Mouse (Mus musculus): Measurements from ENCODE around the gene Zbtb7a.
"Not testable (repeated sequence)": the region's sequence is repeated elsewhere in the genome, so short reads cannot be mapped to it uniquely, and the experiment has no call there.

Gene Zbtb7a

DNA sequence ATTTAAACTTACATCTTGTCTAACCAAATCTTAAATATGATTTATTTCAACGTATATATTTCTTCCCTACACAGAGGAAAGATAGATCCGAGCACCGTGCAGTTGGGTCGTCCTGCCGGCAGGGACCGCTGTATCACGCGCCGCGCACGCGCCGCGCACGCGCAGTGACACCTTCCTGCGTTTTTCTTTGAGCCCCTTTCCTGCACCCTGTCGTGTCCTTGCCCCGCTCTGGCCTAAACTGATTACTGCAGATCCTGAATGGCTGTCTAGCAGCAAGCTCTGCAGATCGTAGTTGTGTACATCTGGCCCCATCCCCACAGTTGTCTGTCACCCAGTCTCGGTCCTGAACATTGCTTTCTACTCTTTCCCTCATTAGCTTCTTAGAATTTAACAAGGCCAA lies 38.1 kb downstream of the Zbtb7a start:
- peak; percentile 87 to 88 for DNase-seq

DNA sequence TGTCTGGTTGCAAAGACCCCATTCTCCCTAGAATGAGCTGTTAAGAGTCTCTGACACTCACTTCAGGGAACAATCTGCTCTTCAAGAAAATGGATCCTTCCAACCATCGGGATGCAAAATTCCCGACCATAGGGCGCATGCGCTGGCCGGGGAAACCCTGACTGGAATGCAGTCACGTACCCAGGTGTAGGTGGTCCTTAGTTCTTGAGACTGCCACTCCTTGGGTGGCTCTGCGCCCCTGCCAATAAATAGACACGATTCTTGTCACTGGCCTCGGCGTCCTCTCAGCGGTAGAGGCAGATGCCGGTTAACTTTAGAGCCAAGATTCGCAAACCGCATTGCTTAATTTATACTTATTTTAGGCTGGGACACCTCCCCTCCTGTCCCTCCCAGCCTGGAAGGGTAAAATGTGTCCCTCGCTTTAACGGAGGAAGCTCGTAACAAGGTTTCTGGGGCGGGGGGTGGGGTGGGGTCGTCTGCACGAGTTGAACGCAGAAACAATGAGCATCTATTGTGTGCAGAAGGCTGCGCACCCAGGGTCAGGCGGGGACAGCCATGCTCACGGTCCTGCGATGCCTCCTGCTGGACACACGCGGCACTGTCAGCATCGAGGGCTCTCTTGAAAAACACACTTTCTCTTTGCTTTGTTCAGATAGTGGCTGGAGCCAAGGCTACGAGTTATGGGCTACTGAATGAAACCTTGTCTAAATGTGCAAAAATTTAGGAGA lies 39.8 kb downstream of the Zbtb7a start:
- peak; percentile 91 for DNase-seq

DNA sequence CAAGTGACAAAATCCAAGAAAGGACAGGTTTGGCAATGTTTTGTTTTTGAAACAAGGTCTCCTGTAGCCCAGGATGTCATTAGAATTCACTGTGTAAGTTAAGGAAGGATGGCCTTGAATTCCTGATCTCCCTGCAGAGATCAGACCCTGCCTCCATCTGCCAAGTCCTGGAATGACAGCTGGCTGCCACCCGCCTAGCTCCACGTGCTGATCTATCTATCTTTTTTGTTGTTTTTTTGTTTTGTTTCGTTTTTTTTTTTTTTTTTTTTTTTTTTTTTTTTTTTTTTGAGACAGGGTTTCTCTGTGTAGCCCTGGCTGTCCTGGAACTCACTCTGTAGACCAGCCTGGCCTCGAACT lies 40.3 kb downstream of the Zbtb7a start:
- DNase-seq, result not testable (repeated sequence)

DNA sequence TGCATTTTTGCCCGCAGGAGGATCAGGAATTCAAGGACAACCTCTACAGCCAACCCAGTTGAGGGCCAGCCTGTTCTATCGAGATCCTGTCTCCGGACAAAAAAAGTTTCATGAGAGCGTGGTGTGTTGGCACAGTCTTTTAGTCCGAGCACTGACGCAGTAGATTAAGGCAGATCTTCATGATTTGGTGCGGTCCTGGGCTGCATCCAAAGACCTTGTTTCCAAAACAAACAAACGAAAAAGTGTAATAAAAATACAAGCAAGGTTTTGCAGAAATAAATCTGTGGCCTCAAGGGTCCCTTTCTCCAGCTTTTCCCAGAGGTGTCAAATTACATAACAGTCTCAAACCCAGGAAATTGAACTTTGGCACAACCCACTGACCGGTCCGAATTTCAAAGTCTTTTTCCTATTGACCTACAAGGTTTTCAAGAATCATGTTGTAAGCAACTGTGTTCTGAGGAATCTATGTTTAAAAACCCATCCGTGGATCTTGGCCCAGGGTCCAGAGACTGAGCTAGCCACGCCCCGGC lies 41.0 kb downstream of the Zbtb7a start:
- no peak for DNase-seq

DNA sequence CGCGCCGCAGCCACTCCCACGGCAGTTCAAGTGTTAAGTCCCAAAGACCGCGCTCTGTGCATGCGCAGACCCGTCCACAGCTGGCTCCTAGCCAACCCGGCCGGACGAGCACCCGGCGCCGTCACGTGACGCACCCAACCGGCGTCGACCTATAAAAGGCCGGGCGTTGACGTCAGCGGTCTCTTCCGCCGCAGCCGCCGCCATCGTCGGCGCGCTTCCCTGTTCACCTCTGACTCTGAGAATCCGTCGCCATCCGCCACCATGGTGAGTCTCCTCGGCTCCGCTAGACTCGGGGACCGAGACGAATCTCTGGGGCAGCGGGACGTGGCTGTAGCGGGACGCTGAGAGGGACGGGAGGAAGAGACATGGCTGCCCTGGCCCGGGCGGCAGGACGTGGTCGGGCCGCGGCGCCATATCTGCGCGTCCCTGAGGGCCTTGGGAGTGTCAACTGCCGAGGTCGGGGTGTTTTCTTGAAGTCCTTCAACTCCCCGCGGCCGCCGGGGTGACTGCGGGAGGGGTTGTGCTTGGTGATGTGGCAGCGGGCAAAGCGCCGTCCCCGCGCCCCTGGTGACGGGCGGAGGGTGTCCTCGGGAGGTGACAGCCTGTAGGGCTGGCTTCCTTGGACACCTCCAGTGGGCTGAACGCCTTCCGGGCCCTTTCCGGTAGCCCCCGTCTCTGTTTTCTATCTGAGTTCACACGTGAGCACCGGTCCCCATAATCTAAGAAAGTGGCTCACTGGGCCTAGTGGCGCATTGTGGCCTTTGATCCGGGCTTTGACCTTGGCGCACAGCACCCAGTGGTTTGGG lies 41.6 kb downstream of the Zbtb7a start, which contains the start of gene Eef2:
Gene Eef2 (plus strand): TSS at position 166 of the 806 bp plus-strand sequence.
- DNase-seq, result peak; percentile 98

DNA sequence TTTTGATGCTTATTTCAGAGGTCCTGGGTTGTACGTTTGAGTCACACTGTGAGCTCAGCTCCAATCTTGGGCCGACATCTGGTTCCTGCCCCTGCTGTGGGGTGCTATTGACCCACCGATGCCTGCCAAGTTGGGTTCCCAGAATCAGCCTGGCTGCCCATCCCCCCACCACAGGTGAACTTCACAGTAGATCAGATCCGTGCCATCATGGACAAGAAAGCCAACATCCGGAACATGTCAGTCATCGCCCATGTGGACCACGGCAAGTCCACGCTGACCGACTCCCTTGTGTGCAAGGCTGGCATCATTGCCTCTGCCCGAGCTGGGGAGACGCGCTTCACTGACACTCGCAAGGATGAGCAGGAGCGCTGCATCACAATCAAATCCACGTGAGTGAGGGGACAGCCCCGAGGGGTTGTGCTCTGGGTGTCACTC lies 42.5 kb downstream of the Zbtb7a start:
- peak; percentile 45 to 54 for DNase-seq

DNA sequence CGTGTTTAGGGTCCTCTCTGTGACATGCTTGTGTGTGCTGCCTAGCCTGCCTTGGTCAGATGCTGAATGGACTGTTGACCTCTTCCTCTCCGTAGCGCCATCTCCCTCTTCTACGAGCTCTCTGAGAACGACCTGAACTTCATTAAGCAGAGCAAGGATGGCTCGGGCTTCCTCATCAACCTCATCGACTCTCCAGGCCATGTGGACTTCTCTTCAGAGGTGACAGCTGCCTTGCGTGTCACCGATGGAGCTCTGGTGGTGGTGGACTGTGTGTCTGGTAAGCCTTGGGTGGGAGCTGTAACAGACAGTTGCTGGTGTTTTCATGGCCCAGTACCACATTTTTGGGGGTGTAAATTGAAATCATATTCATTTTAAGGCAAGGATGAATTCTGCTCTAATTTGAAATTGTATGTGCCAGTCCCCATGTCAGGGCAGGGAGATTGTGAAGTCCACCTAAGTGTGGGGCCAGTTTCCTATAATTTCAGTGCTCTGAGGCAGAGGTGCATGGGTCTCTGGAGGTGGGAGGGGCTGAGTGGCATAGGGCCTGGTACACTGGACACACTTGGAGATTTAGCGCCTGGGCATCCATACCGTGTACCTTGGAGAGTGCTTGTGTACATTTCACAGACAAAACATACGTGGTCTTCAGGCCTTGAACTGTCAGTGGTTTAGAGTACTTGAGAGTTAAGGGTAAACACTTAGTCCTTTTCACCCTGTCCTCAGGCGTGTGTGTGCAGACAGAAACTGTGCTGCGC lies 43.1 kb downstream of the Zbtb7a start:
- DNase-seq, result no peak

DNA sequence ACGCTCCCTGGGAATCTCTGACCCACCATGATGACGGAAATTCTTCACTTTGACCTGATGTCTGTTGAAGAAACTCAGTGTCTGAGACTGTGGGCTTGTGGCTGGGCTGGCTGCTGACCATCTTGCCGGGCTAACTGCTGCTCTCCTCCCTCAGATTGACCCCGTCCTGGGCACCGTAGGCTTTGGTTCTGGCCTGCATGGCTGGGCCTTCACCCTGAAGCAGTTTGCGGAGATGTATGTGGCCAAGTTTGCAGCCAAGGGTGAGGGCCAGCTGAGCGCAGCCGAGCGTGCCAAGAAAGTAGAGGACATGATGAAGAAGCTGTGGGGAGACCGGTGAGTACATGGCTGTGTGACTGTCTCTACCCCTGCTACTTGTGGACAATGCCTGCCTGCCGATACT lies 43.9 kb downstream of the Zbtb7a start:
- DNase-seq, result no peak

DNA sequence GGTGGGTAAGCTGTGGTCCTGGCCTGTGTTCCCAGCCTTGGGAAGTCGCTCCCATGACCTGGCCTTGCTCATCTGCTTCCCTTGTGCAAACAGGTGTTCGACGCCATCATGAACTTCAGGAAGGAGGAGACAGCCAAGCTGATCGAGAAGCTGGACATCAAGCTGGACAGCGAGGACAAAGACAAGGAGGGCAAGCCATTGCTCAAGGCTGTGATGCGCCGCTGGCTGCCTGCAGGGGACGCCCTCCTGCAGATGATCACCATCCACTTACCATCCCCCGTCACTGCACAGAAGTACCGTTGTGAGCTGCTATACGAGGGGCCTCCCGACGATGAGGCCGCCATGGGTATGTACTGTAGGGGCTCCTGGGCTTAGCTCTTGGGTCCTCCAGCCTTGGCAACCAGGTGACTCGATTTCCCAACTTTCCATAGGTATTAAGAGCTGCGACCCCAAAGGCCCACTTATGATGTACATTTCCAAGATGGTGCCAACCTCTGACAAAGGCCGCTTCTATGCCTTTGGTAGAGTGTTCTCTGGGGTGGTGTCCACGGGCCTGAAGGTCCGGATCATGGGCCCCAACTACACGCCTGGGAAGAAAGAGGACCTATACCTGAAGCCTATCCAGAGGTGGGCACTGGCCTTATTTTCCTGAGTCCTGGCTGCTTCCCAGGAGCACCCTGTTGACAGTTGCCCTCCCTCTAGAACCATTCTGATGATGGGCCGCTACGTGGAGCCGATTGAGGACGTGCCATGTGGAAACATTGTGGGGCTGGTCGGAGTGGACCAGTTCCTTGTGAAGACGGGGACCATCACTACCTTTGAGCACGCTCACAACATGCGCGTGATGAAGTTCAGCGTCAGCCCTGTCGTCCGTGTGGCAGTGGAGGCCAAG lies 44.7 kb downstream of the Zbtb7a start:
- no peak for DNase-seq

DNA sequence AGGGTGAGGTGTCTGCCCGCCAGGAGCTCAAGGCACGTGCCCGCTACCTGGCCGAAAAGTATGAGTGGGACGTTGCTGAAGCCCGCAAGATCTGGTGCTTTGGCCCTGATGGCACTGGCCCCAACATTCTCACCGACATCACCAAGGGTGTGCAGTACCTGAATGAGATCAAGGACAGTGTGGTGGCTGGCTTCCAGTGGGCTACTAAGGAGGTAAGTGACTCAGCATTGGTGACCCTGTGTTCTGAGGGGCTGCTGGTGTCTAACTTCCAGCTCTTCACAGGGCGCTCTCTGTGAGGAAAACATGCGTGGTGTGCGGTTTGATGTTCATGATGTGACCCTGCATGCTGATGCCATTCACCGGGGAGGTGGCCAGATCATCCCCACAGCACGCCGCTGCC lies 45.9 kb downstream of the Zbtb7a start:
- no peak for DNase-seq

DNA sequence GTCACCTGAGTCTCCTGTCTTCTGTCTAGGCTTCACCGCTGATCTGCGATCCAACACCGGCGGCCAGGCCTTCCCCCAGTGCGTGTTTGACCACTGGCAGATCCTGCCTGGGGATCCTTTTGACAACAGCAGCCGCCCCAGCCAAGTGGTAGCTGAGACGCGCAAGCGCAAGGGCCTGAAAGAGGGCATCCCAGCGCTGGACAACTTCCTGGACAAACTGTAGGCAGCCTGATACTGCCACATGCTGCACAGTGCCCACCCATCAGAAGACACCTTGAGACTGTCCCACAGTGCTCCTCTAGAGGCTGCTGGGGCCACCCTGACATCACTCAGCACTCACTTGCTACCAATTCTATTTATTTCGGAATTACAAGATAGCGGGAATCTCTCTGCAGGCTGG lies 46.8 kb downstream of the Zbtb7a start:
- not testable (repeated sequence) for DNase-seq

DNA sequence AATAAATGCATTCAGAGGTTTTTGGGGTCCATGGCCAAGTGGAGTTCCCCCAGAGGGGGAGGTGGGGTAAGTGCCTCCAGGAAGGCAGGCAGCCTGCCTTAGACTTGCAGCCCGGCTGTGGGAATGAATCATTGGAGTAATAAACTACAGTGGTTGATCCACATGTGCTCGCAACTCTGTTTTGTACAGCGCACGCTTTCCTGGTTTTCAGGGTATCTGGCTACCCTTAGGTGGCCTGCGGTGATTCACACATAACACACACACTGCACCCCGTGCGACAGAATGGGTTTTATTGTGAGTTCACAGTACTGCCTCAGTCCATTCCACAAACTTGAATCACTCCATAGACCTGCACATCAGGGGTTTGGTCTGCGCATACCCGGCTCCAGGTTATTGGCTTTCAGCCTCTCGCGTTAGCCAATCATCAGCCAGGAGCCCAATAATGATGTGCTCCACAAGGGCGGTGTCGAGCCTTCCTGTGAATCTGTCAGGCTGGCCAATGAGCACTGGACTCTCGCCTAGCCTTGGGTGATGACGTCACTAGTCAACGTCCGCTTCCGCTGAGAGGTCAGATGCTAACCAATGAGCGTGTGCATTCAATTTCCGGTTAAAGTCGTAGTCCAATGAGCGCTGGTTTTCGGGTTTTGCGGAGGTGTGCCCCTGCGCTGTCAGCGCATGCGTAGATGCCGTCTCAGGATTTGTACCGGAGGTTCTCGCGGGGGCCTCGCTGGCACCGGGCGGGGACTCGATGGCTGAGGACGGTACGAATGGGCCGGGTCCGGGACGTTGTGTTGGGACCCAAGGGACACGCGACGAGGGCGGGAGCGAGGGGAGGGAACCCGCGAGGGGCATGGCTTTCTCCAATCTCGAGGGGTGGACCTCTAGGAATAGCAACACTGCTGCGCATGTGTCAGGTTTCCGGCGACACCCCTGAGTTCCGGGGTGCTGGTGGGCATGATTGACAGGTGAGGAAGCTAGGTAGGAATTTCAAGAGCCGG lies 47.6 kb downstream of the Zbtb7a start, which contains the start of gene Dapk3:
Gene Dapk3 (plus strand): TSS at position 670 of the 998 bp plus-strand sequence.
- peak; percentile 94 for DNase-seq

DNA sequence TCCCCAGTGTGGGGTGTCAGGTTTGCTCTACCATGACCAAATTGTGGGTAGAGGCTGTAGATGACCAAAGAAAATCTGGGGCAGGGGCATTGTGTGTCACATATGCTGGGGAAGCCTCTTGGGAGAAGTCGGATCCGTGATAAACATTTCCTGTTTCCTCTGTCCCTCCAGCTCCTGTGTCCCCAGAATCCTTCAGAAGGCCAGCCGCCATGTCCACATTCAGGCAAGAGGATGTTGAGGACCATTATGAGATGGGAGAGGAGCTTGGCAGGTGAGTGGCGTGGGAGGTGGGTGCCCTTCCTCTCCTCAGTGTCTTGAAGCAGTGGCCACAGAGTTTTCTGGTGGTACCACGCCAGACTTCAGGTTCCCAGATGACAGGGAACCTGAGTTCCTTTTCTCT lies 48.8 kb downstream of the Zbtb7a start, which contains the start of gene 4930442H23Rik:
Gene 4930442H23Rik (minus strand): TSS at position 45 of the 400 bp plus-strand sequence.
- no peak for DNase-seq

DNA sequence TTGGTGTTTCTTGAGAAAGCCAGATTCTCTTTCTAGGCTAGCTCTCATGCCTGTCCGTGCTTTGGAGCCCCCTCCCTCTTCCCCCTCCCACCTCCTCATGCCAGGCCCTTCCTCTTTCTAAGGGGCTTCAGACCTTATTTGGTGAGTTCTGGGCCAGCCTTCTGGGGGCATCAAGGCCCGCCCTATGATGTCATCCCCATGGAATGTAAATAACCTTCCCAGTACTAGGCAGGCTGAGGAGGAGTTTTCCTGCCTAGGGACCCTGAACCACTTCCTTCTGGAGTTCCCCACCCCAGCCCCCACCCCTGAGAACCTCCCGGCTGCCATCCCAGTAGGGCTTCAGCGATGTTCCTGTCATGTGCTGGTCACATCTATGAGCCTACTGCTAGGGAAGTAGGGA lies 49.7 kb downstream of the Zbtb7a start:
- no peak for DNase-seq

DNA sequence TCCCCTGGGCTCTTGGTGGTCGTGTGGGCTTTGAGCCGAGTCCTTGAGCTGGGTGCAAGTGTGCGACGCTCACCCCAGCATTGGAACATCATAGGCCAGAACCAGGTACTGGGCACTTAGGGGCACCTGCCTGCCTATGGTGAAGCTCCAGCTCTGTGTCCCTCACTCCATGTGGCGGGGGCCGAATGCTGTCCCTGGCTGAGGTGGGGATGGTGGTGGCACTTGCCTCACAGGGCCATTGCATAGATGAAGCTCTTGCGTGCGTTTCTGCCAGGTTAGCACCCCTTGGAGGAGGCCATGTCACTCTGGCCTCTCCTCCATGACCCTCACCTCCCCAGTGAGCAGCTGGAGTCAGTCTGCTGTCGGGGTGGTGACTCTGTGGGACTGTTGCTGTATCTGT lies 52.1 kb downstream of the Zbtb7a start:
- DNase-seq, result no peak

DNA sequence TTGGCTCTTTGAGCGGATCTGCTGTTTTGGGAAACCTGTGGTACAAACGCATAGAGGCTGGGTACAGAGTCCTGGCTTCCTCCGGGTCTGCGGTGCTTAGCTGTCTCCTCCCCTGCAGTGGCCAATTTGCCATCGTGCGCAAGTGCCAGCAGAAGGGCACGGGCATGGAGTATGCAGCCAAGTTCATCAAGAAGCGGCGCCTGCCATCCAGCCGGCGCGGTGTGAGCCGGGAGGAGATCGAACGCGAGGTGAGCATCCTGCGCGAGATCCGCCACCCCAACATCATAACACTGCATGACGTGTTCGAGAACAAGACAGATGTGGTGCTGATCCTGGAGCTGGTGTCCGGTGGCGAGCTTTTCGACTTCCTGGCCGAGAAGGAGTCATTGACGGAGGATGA lies 54.8 kb downstream of the Zbtb7a start:
- DNase-seq, result no peak

DNA sequence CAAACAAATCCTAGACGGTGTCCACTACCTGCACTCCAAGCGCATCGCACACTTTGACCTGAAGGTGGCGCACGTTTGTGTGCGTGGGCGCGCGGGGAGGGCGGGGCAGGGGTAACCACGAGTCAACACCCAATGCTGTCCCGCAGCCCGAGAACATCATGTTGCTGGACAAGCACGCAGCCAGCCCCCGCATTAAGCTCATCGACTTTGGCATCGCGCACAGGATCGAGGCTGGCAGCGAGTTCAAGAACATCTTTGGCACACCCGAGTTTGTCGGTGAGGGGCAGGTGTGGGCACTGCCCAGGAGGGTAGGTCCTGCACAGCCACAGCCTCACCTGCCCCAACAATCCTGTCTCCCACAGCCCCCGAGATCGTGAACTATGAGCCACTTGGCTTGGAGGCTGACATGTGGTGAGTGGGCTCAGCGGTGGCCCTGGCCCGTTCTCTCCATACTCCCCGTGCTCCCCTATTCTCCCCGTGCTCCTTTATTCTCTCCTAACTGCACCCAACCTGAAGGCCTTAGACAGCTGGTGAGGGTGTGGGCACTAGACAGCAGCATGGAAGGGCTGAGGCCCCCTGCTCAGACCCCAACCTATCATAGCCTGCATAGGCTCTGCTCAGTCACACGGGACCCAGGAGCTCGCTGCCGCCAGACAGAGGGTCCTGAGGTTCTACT lies 55.4 kb downstream of the Zbtb7a start:
- peak; percentile 54 to 56 for DNase-seq

DNA sequence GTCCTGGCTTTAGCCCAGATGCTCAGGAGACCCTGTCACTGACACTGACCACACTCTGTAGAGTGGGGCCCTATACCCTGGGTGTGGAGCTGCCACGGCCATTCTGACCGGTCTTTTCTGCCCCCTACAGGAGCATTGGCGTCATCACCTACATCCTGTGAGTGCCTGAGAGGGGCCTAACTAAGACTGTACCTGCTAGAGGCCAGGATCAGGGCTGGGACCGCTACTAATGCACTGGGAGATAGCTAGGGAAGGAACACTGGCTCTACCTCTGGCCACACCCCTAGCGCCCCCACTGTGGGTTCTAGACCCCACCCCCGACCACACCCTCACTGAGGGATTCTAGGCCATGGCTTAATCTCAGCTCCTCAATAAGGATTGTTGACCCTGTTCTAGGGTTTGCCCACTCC lies 55.9 kb downstream of the Zbtb7a start:
- no peak for DNase-seq

DNA sequence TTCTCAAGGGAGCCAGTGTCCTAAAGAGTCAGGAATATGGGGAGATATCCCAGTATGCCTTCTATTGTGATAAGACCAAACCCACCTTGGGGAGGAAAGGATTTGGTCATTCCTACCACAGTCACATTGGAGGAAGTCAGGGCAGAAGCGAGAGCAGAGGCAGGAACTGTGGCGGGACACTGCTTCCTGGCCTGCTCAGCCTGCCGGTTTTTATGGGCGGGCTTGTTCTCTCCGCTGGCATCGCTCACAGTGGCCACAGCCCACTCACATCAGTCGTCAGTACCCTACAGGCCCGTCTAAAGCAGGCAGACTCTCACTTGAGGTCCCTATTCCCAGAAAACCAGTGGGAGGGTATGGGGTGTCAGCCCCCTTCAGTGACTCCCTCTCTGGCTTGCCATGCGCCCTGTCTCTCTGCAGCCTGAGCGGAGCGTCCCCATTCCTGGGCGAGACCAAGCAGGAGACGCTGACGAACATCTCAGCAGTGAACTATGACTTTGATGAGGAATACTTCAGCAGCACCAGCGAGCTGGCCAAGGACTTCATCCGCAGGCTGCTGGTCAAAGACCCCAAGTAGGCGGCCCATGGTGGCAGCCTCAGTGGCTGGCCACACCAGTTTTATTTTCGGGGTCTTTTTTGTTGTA lies 56.4 kb downstream of the Zbtb7a start:
- no peak for DNase-seq
